In the genomic region with DNA sequence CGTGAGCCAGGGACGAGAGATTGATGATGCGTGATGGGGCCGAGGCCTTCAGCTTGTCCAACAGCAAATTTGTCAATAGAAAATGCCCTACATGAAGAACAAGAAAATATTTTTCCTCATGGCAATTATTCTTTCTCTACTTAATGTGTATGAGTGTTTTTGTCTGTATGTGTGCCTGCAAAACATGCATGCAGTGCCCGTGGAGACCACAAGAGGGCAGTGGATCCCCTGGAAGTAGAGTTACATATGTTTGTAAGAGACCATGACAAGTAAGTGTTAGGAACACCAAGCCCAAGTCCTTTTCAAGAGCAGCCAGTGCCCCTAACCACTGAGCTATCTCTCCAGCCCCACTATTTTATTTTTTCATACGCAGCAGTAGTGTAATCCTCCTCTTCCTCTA, we compare ENCODE assay signal across 9 mouse cellular contexts. TPM values are rescaled to one million over a fixed set of nuclear protein-coding genes. Genes with fewer than 3 reads are reported as not detected.
DNase-seq lines count a peak whose midpoint lies in the region; ATAC-seq and TF ChIP-seq lines count a peak whose summit lies in the region.
"Had no signal": no experiment of that assay in that cellular context is flagged by ENCODE, and none has a peak within 500 bp of the region (broad histone marks: within the 10 kb centered on the region; RNA-seq: fewer than 3 reads in every experiment).

No protein-coding gene starts in this region.

- no peak for ATAC-seq in forebrain, embryonic 14.5 days
- ATAC-seq in forebrain, embryonic 12.5 days (ENCODE audit: low FRiP score): no peak
- ATAC-seq in midbrain, postnatal 0 days (ENCODE audit: low FRiP score): no peak

- no peaks in the 10 kb centered on the region for H3K27me3 ChIP-seq in forebrain, embryonic 14.5 days (replicated peaks; ENCODE audit: control insufficient read depth, insufficient read depth, low read length)
- H3K27me3 ChIP-seq in forebrain, embryonic 12.5 days: no peaks in the 10 kb centered on the region
- H3K27me3 ChIP-seq in ES-Bruce4 (ENCODE audit: control insufficient read depth, insufficient read depth, low read length, poor library complexity, severe bottlenecking): no peaks in the 10 kb centered on the region
- no peaks in the 10 kb centered on the region for H3K27me3 ChIP-seq in midbrain, postnatal 0 days (ENCODE audit: insufficient read depth, low read length)
- H3K27me3 ChIP-seq: embryonic facial prominence, embryonic 12.5 days had no signal

- 79% methylated on average over 6 of the region's 6 CpGs for WGBS in forebrain, embryonic 14.5 days
- WGBS in forebrain, embryonic 12.5 days: 77% methylated on average over 6 of the region's 6 CpGs
- WGBS in midbrain, postnatal 0 days: 80% methylated on average over 6 of the region's 6 CpGs

- no peak overlapping the region for H3K9ac ChIP-seq in forebrain, embryonic 14.5 days (ENCODE audit: low read length)
- H3K9ac ChIP-seq in forebrain, embryonic 12.5 days: no peak overlapping the region
- no peak overlapping the region for H3K9ac ChIP-seq in ES-Bruce4 (ENCODE audit: low read depth, poor library complexity, severe bottlenecking)
- H3K9ac ChIP-seq in midbrain, postnatal 0 days (replicated peaks; ENCODE audit: low read length, poor library complexity, severe bottlenecking): no peak overlapping the region
- H3K9ac ChIP-seq: embryonic facial prominence, embryonic 12.5 days had no signal

- no peak overlapping the region for H3K4me3 ChIP-seq in forebrain, embryonic 14.5 days (ENCODE audit: low read depth, low read length)
- H3K4me3 ChIP-seq in forebrain, embryonic 12.5 days (replicated peaks): no peak overlapping the region
- no peak overlapping the region for H3K4me3 ChIP-seq in ES-Bruce4 (ENCODE audit: low read depth, low read length)
- no peak overlapping the region for H3K4me3 ChIP-seq in midbrain, postnatal 0 days (ENCODE audit: low read depth, low read length)
- H3K4me3 ChIP-seq: embryonic facial prominence, embryonic 12.5 days had no signal

- DNase-seq in forebrain, embryonic 14.5 days (ENCODE audit: low spot score): peak; percentile 66
- DNase-seq in c-Kit-negative CD71-positive TER-119-positive erythroid progenitor cells, embryonic 14.5 days (ENCODE audit: low read depth, low spot score): peak; percentile 42
- DNase-seq in gastrocnemius, postnatal 4 days (ENCODE audit: low spot score in 2 of 2): peak; percentile 44 to 59
- DNase-seq in layer of hippocampus, postnatal 25 days (ENCODE audit: extremely low spot score in 1 of 2, low spot score in 1 of 2): peak; percentile 46 to 66
- peak; percentile 59 for DNase-seq in midbrain, postnatal 0 days (ENCODE audit: low spot score)
- peak; percentile 87 for DNase-seq in testis, postnatal 10 days (ENCODE audit: low spot score)

- H3K9me3 ChIP-seq in forebrain, embryonic 14.5 days (replicated peaks; ENCODE audit: control insufficient read depth, low read length): peaks cover 5% of the 10 kb centered on the region; the same call in 1 of the 2 replicates
- H3K9me3 ChIP-seq in forebrain, embryonic 12.5 days: no peaks in the 10 kb centered on the region
- H3K9me3 ChIP-seq in ES-Bruce4 (replicated peaks; ENCODE audit: control insufficient read depth, insufficient read depth, low read length, poor library complexity, severe bottlenecking): 0 out of 2 replicates have a peak, but pooled peaks cover 5% of the 10 kb centered on the region
- no peaks in the 10 kb centered on the region for H3K9me3 ChIP-seq in midbrain, postnatal 0 days (ENCODE audit: low read length)
- H3K9me3 ChIP-seq: embryonic facial prominence, embryonic 12.5 days had no signal

- TF ChIP-seq POLR2A in ES-Bruce4 (IDR thresholded peaks at IDR 0.05; ENCODE audit: insufficient read depth, low read length): no peak

- H3K36me3 ChIP-seq in forebrain, embryonic 14.5 days (ENCODE audit: control insufficient read depth, insufficient read depth, low read length): peaks cover 52% of the 10 kb centered on the region
- peaks cover 77% of the 10 kb centered on the region for H3K36me3 ChIP-seq in forebrain, embryonic 12.5 days (replicated peaks)
- H3K36me3 ChIP-seq in ES-Bruce4 (ENCODE audit: control insufficient read depth, insufficient read depth, low read length, poor library complexity, severe bottlenecking): peaks cover 23% of the 10 kb centered on the region
- peaks cover 58% of the 10 kb centered on the region for H3K36me3 ChIP-seq in midbrain, postnatal 0 days (ENCODE audit: insufficient read depth, low read length)

- TF ChIP-seq CTCF in ES-Bruce4 (IDR thresholded peaks at IDR 0.05; ENCODE audit: low read depth, low read length): peak; percentile 80
- TF ChIP-seq CTCF in midbrain, postnatal 0 days (IDR thresholded peaks at IDR 0.05): peak; percentile 89

- H3K4me1 ChIP-seq in forebrain, embryonic 14.5 days (ENCODE audit: control insufficient read depth, insufficient read depth, low read length): no peaks in the 10 kb centered on the region
- no peaks in the 10 kb centered on the region for H3K4me1 ChIP-seq in forebrain, embryonic 12.5 days
- H3K4me1 ChIP-seq in ES-Bruce4 (ENCODE audit: control insufficient read depth, insufficient read depth, low read length): no peaks in the 10 kb centered on the region
- no peaks in the 10 kb centered on the region for H3K4me1 ChIP-seq in midbrain, postnatal 0 days (ENCODE audit: insufficient read depth, low read length)
- H3K4me1 ChIP-seq: embryonic facial prominence, embryonic 12.5 days had no signal

- H3K27ac ChIP-seq in forebrain, embryonic 14.5 days (ENCODE audit: low read depth, low read length): no peak overlapping the region
- no peak overlapping the region for H3K27ac ChIP-seq in forebrain, embryonic 12.5 days
- no peak overlapping the region for H3K27ac ChIP-seq in ES-Bruce4 (ENCODE audit: insufficient read depth, low read length)
- H3K27ac ChIP-seq in midbrain, postnatal 0 days (ENCODE audit: low read depth, low read length): no peak overlapping the region
- H3K27ac ChIP-seq: embryonic facial prominence, embryonic 12.5 days had no signal

- TF ChIP-seq EP300 in ES-Bruce4 (IDR thresholded peaks at IDR 0.05; ENCODE audit: insufficient read depth, low read depth, low read length): no peak

- H3K4me2 ChIP-seq in forebrain, embryonic 14.5 days (ENCODE audit: low read length): no peak overlapping the region
- H3K4me2 ChIP-seq in forebrain, embryonic 12.5 days: no peak overlapping the region
- no peak overlapping the region for H3K4me2 ChIP-seq in midbrain, postnatal 0 days (ENCODE audit: low read depth, low read length, poor library complexity, severe bottlenecking)
- H3K4me2 ChIP-seq: embryonic facial prominence, embryonic 12.5 days had no signal

RNA-seq across cellular contexts. Expression of a gene that starts 13.9 kb away (rescaled TPM):
- polyA plus RNA-seq in forebrain, embryonic 14.5 days (2014; fragmentation: Nextera tagmentation; extraction: Ambion mirVana): 30.1 and 37.9 TPM in 2 replicates
- polyA plus RNA-seq in forebrain, embryonic 12.5 days (2016; fragmentation: Nextera tagmentation; extraction: Ambion mirVana): 26.5 and 26.7 TPM in 2 replicates
- 17.7 and 18.1 TPM in 2 replicates for polyA plus RNA-seq in ES-Bruce4 (2011; ENCODE audit: insufficient read depth, insufficient read length, low read depth, missing spikeins)
- 10 to 100 TPM; 18.0 to 20.7 TPM for total RNA-seq in gastrocnemius, postnatal 4 days (2021)
- total RNA-seq in layer of hippocampus, postnatal 25 days (2021): 10 to 100 TPM; 23.3 to 27.8 TPM
- 61.3 and 75.9 TPM in 2 replicates for total RNA-seq in midbrain, postnatal 0 days (2014; rRNA removed)
- 45.3 and 45.4 TPM in 2 replicates for polyA plus RNA-seq in midbrain, postnatal 0 days (2015; fragmentation: Nextera tagmentation; extraction: Ambion mirVana)

RNA-seq across cellular contexts. Expression of a gene that starts 28.9 kb away (rescaled TPM):
- polyA plus RNA-seq in forebrain, embryonic 14.5 days (2014; fragmentation: Nextera tagmentation; extraction: Ambion mirVana): 2.9 and 5.6 TPM in 2 replicates
- 3.6 and 4.1 TPM in 2 replicates for polyA plus RNA-seq in forebrain, embryonic 12.5 days (2016; fragmentation: Nextera tagmentation; extraction: Ambion mirVana)
- 7.0 and 13.2 TPM in 2 replicates for polyA plus RNA-seq in ES-Bruce4 (2011; ENCODE audit: insufficient read depth, insufficient read length, low read depth, missing spikeins)
- total RNA-seq in gastrocnemius, postnatal 4 days (2021): 1 to 10 TPM; 2.4 to 5.1 TPM
- 1 to 10 TPM; 5.3 to 5.7 TPM for total RNA-seq in layer of hippocampus, postnatal 25 days (2021)
- 3.9 and 13.3 TPM in 2 replicates for total RNA-seq in midbrain, postnatal 0 days (2014; rRNA removed)
- polyA plus RNA-seq in midbrain, postnatal 0 days (2015; fragmentation: Nextera tagmentation; extraction: Ambion mirVana): 5.2 and 7.4 TPM in 2 replicates

RNA-seq across cellular contexts. Expression of a gene that starts 34.0 kb away (rescaled TPM):
- polyA plus RNA-seq in forebrain, embryonic 14.5 days (2014; fragmentation: Nextera tagmentation; extraction: Ambion mirVana): not detected in 2 replicates
- polyA plus RNA-seq in forebrain, embryonic 12.5 days (2016; fragmentation: Nextera tagmentation; extraction: Ambion mirVana): 0.09 and 0.49 TPM in 2 replicates
- polyA plus RNA-seq in ES-Bruce4 (2011; ENCODE audit: insufficient read depth, insufficient read length, low read depth, missing spikeins): not detected in 2 replicates
- not detected for total RNA-seq in gastrocnemius, postnatal 4 days (2021)
- total RNA-seq in layer of hippocampus, postnatal 25 days (2021): not detected
- total RNA-seq in midbrain, postnatal 0 days (2014; rRNA removed): not detected in 2 replicates
- not detected in 2 replicates for polyA plus RNA-seq in midbrain, postnatal 0 days (2015; fragmentation: Nextera tagmentation; extraction: Ambion mirVana)
